Mouse (Mus musculus) stomach, embryonic 16.5 days (tissue): ENCODE data around the gene Ccdc170. TPM values are rescaled to one million over a fixed set of nuclear protein-coding genes. Genes with fewer than 3 reads are reported as not detected.
A peak's percentile ranks its signal among the peaks of the same experiment; 100 is the strongest.
"Not testable (repeated sequence)": the region's sequence is repeated elsewhere in the genome, so short reads cannot be mapped to it uniquely, and the experiment has no call there.

Experiments
- ATAC-seq: fragments of 200-750 bp; cut with Nextera tagmentation; 2 replicates; pipeline ENCODE4 v1.8.0; 2017; ENCODE audit warnings: moderate number of reproducible peaks, moderate TSS enrichment; ENCODE audit not compliant: insufficient read depth, low FRiP score
- H3K27ac ChIP-seq: fragments of 300-500 bp; sonication (generic); 2 replicates; pipeline ENCODE4 v1.5.1; 2014; ENCODE audit warnings: low read length
- H3K27me3 ChIP-seq: fragments of 300-500 bp; sonication (generic); 2 replicates; pipeline ENCODE4 v1.6.1; 2014; ENCODE audit warnings: low read length, control low read depth, mixed read lengths; ENCODE audit not compliant: control insufficient read depth, insufficient read depth
- H3K36me3 ChIP-seq: fragments of 300-500 bp; sonication (generic); 2 replicates; pipeline ENCODE4 v1.6.1; 2014; ENCODE audit warnings: low read length; ENCODE audit not compliant: control insufficient read depth, insufficient read depth
- H3K4me1 ChIP-seq: fragments of 300-500 bp; sonication (generic); 2 replicates; pipeline ENCODE4 v1.6.1; 2014; ENCODE audit warnings: low read length, control low read depth, mixed read lengths; ENCODE audit not compliant: control insufficient read depth, insufficient read depth
- H3K4me2 ChIP-seq: fragments of 300-500 bp; sonication (generic); 2 replicates; pipeline ENCODE4 v1.6.1; 2014; ENCODE audit warnings: low read depth, low read length, mixed read lengths
- H3K4me3 ChIP-seq: fragments of 300-500 bp; sonication (generic); replicated peaks from 2 replicates; pipeline ENCODE4 v1.5.1; 2014; ENCODE audit warnings: mild to moderate bottlenecking, low read length
- H3K9ac ChIP-seq: fragments of 300-500 bp; sonication (generic); 2 replicates; pipeline ENCODE4 v1.6.1; 2014; ENCODE audit warnings: low read length
- H3K9me3 ChIP-seq: fragments of 300-500 bp; sonication (generic); replicated peaks from 2 replicates; pipeline ENCODE4 v1.6.1; 2016; ENCODE audit warnings: low read length, control low read depth; ENCODE audit not compliant: control insufficient read depth
- WGBS: fragments of 180-500 bp; shearing (Covaris S2); extraction: QIAGEN DNeasy Blood & Tissue Kit; methylation state at CpG from one replicate; pipeline ENCODE4 v1.1.7; 2014; 5-methylcytosine and 5-hydroxymethylcytosine counted together
- polyA plus RNA-seq: library from polyadenylated mRNA; unstranded; fragments of >200 nt; fragmentation: Nextera tagmentation; extraction: Ambion mirVana; gene quantifications from 2 replicates; pipeline ENCODE4 v1.2.1, GENCODE M21; 2015

The Ccdc170 gene
- polyA plus RNA-seq, 1 experiment from 2014 or later = 0.12 TPM

DNA sequence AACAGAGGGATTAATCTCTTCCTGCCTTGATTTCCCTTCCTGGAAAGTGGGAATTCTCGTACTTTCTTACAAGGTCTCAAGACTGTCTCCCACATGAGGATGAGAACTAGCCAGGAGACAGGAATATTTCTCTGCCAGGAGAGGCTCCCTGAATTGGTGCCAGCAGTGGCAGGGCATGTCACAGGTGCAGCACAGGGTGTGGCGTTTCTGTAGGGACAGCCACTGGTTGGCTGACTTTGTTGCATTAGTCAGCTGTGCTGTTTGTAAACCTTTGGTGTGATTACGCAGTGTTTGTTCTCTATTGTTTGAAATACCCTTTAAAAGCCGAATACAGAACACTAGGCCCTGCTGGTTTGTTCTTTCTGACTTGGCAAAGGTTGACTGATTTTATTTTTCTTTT, 117.3 kb downstream of the Ccdc170 start:
- no peak overlapping the region for H3K9ac ChIP-seq
- no peaks in the 10 kb centered on the region for H3K36me3 ChIP-seq
- WGBS = 58% methylated on average over 4 of the region's 4 CpGs
- no peaks in the 10 kb centered on the region for H3K4me1 ChIP-seq
- ATAC-seq = no peak
- H3K27ac ChIP-seq = no peak overlapping the region
- H3K27me3 ChIP-seq = no peaks in the 10 kb centered on the region
- no peak overlapping the region for H3K4me3 ChIP-seq
- no peaks in the 10 kb centered on the region; the same call in 1 of the 2 replicates for H3K9me3 ChIP-seq
- H3K4me2 ChIP-seq = no peak overlapping the region

DNA sequence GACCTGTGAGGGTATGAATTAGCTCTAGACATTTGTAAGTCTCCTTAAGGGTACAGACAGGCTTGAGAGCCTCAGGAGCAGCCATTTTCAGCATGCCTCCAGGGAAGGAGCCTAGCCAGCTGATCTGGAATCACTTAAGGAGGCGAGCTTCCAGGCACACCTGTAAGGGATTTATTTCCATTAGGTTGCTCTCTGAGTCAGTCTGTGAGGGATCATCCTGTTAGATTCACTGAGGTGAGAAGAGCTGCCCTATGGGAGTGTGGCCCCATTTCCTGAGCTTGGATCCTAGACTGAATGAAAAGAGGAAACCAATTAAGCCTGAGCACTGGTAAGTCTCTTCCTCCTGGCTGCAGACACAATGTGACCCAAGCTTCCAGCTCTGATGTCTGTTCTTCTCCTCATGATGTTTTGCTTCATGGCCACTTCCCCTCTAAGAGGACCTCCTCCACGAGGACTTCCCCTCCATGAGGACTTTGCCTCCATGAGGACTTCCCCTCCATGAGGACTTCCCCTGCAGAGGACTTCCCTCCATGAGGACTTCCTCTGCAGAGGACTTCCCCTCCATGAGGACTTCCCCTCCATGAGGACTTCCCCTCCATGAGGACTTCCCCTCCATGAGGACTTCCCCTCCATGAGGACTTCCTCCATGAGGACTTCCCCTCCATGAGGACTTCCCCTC, 118.6 kb downstream of the Ccdc170 start:
- Histone ChIP-seq H3K36me3 (no peaks in the 10 kb centered on the region), H3K27me3 (no peaks in the 10 kb centered on the region), H3K9me3 (no peaks in the 10 kb centered on the region; the same call in 1 of the 2 replicates), H3K27ac (no peak overlapping the region), H3K4me3 (no peak overlapping the region), H3K4me2 (no peak overlapping the region), H3K4me1 (no peaks in the 10 kb centered on the region), H3K9ac (no peak overlapping the region)
- WGBS = 56% methylated on average over 2 of the region's 2 CpGs
- no peak for ATAC-seq

DNA sequence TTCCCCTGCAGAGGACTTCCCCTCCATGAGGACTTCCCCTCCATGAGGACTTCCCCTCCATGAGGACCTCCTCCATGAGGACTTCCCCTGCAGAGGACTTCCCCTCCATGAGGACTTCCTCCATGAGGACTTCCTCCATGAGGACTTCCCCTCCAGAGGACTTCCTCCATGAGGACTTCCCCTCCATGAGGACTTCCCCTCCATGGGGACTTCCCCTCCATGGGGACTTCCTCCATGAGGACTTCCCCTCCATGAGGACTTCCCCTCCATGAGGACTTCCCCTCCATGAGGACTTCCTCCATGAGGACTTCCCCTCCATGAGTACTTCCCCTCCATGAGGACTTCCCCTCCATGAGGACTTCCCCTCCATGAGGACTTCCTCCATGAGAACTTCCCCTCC, 119.3 kb downstream of the Ccdc170 start:
- ATAC-seq, H3K4me1 ChIP-seq, H3K36me3 ChIP-seq, H3K9ac ChIP-seq, H3K4me2 ChIP-seq, H3K9me3 ChIP-seq, H3K27ac ChIP-seq, H3K4me3 ChIP-seq, H3K27me3 ChIP-seq: not testable (repeated sequence)

DNA sequence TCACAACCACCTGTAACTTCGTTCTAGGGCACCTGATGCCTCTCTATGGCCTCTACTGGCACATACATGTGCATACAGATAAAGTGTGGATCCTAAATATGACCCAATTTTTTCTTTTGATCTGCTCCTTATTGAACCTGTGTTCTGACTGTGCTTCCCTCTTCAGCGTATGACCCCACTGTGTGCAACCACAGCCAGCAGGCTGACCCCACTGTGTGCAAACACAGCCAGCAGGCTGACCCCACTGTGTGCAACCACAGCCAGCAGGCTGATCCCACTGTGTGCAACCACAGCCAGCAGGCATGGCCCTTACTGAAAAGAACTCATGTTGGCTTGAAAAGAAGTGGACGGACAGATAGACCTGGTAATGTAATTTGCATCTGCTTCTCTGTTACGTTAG, 120.2 kb downstream of the Ccdc170 start:
- Histone ChIP-seq H3K4me2 (no peak overlapping the region), H3K9ac (no peak overlapping the region), H3K4me3 (no peak overlapping the region), H3K27me3 (no peaks in the 10 kb centered on the region), H3K9me3 (peaks cover 4% of the 10 kb centered on the region; the same call in 1 of the 2 replicates), H3K36me3 (no peaks in the 10 kb centered on the region), H3K4me1 (no peaks in the 10 kb centered on the region), H3K27ac (no peak overlapping the region)
- no peak for ATAC-seq
- 78% methylated on average over 4 of the region's 4 CpGs for WGBS

DNA sequence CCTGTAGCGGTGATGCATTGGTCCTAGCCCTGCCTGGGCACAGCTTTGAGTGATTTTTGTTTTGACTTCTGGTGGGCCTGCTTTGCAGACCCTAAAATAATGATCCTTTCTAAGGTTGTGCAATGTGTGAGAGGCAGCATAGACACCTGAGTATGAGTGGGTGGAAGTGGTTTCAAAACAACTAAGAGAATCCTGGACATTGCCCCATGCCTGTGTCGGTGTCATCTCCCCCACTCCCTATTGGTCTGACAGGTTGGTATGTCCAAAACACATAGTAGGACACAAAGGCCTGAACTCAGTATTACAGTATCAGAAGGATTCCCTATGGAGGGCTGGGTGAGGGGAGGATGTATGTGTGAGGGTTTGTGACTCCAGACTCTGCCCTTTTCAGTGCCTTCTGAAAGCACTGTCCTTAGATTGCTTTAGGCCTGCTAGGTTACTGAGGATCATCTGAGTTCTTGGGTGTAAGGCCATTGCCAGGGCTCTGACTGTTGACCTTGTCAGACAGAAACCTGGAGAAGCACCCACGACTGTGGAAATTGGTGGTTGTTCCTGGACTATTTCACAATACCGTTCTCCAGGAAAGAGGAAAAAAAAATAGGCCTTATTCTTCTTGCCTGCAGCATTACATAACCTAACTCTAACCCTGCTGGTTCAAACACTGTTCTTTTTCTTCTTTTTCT, 122.4 kb downstream of the Ccdc170 start:
- no peak overlapping the region for H3K4me3 ChIP-seq
- no peak overlapping the region for H3K9ac ChIP-seq
- H3K36me3 ChIP-seq = no peaks in the 10 kb centered on the region
- H3K4me1 ChIP-seq = no peaks in the 10 kb centered on the region
- H3K9me3 ChIP-seq = peaks cover 4% of the 10 kb centered on the region; the same call in 1 of the 2 replicates
- no peak overlapping the region for H3K4me2 ChIP-seq
- 62% methylated on average over 4 of the region's 4 CpGs for WGBS
- ATAC-seq = no peak
- no peak overlapping the region for H3K27ac ChIP-seq
- H3K27me3 ChIP-seq = no peaks in the 10 kb centered on the region

DNA sequence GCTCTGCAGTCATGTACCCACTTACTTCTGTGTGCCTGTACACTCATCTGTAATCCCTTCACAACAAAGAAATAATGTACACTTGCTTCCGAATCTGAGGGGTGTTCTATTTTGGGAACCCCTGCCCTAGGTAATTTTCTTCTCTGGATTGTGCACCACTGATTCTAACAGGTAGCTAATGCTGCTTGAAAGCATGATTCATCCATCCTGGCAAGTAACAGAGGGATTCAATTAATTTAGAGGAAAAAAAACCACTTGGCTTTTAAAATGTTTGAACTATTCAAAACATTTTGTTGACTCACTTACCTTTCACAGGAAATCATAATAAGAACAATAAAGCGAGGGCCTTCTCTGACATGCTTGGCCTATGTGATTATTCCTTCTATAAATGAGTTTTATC, 127.9 kb downstream of the Ccdc170 start:
- Histone ChIP-seq H3K36me3 (no peaks in the 10 kb centered on the region), H3K4me1 (peaks cover 3% of the 10 kb centered on the region; the same call in 1 of the 2 replicates), H3K4me3 (no peak overlapping the region), H3K27me3 (no peaks in the 10 kb centered on the region), H3K27ac (no peak overlapping the region), H3K9me3 (0 out of 2 replicates have a peak, but pooled peaks cover 4% of the 10 kb centered on the region), H3K4me2 (no peak overlapping the region), H3K9ac (no peak overlapping the region)
- no peak for ATAC-seq
- WGBS = 70% methylated on average over 2 of the region's 2 CpGs

DNA sequence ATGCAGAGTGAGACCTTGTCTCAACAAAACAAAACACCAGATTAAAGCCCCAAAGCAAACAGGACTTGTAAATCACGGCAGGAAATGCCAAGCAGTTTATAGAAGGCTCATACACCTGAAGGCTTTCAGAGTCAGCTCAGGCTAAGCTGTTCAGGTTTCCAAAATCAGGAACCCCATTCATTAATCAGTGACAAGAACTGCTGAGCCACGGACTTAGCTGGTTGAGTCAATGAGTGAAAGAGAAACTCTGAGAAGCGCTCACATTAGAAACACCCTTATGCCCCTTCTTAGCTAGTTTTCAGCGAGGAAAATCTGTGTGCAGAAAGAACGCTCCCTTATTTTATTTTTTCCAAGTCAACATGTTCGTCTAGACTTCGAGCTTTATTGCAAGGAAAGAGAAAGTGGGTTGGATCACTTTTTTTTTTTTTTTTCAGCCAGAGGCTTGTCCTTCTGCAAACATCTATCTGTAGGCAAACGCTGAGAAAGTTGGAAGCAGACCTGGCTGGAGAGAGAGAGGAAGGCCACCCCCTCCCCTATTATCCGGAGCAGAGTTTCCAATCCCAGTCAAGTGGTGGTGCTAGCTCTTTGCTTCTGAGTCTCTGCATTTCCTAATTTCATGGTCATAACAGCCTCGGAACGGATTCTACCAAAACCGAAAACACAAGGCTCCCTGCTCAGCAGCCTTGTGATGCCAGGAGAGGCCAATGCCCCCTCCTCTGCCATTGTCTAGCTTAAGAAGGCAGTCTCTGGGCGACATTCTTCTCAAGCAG, 129.3 kb downstream of the Ccdc170 start, which contains the start of gene Esr1:
Gene Esr1 (plus strand): TSS at position 208 of the 770 bp plus-strand sequence.
- Histone ChIP-seq H3K9me3 (0 out of 2 replicates have a peak, but pooled peaks cover 4% of the 10 kb centered on the region), H3K27me3 (no peaks in the 10 kb centered on the region), H3K36me3 (no peaks in the 10 kb centered on the region), H3K4me1 (peaks cover 3% of the 10 kb centered on the region; the same call in 1 of the 2 replicates), H3K27ac (no peak within 1 kb of the TSS), H3K9ac (peak within 1 kb of the TSS; percentile 49; the same call in 1 of the 2 replicates), H3K4me2 (peak within 1 kb of the TSS; percentile 53), H3K4me3 (peak within 1 kb of the TSS; percentile 39)
- WGBS = 27% methylated on average over 13 of the region's 13 CpGs
- no peak for ATAC-seq
